Comparison of ENCODE assay signal across 8 mouse cellular contexts in the genomic region with DNA sequence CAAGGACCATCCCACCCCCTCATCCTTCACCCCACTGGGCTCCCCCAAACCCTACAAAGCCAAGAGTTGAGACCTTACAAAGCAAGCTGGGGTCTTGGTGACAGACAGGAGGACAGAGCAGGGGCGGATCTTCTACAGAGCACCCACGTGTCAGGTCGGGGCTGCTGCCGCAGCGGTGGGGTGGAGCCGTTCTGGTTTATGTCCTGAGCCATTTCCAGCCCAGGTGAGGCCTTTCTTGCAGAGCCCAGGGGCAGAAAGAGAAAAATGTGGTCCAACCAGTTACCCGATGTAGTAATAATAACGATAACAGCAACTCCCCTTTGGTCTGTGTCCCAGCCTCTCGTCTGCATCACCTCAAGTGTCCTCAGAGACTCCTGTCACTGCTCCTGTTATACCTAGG.
DNase-seq lines count a peak whose midpoint lies in the region; ATAC-seq and TF ChIP-seq lines count a peak whose summit lies in the region.

No protein-coding gene starts in this region.

- H3K4me3 ChIP-seq in heart, embryonic 12.5 days, result peak overlapping the region; percentile 29
- peak overlapping the region; percentile 22; the same call in 1 of the 2 replicates for H3K4me3 ChIP-seq in forebrain, embryonic 12.5 days (replicated peaks)
- H3K4me3 ChIP-seq in kidney, postnatal 0 days (replicated peaks; ENCODE audit: low read depth, low read length), result peak overlapping the region; percentile 13; the same call in 1 of the 2 replicates
- H3K4me3 ChIP-seq in midbrain, embryonic 12.5 days, result peak overlapping the region; percentile 11

- no peak overlapping the region for H3K27ac ChIP-seq in heart, embryonic 12.5 days (ENCODE audit: poor library complexity, severe bottlenecking)
- no peak overlapping the region for H3K27ac ChIP-seq in forebrain, embryonic 12.5 days
- no peak overlapping the region for H3K27ac ChIP-seq in kidney, postnatal 0 days
- H3K27ac ChIP-seq in midbrain, embryonic 12.5 days (replicated peaks), result no peak overlapping the region

- intact Hi-C loops in left cerebral cortex, postnatal 36 days (cut with DNase I), result loop anchor here (2.0 to 5.0 kb wide), 2 partner anchors 83 to 124 kb away; no protein-coding TSS in a partner anchor

- H3K36me3 ChIP-seq in heart, embryonic 12.5 days, result no peaks in the 10 kb centered on the region
- H3K36me3 ChIP-seq in forebrain, embryonic 12.5 days (replicated peaks), result no peaks in the 10 kb centered on the region
- H3K36me3 ChIP-seq in kidney, postnatal 0 days (ENCODE audit: insufficient read depth, low read length), result no peaks in the 10 kb centered on the region
- H3K36me3 ChIP-seq in midbrain, embryonic 12.5 days, result no peaks in the 10 kb centered on the region

- DNase-seq in heart, adult 9 months (ENCODE audit: low spot score in 2 of 2), result no peak
- DNase-seq in kidney, postnatal 0 days (ENCODE audit: low spot score), result peak; percentile 35
- no peak for DNase-seq in thymus, postnatal 36 days
- no peak for DNase-seq in left cerebral cortex, postnatal 36 days (ENCODE audit: low spot score in 2 of 2)
- no peak for DNase-seq in spleen, postnatal 14 days (ENCODE audit: low spot score in 2 of 2)

- H3K9me3 ChIP-seq in heart, embryonic 12.5 days (replicated peaks), result peaks cover 6% of the 10 kb centered on the region
- H3K9me3 ChIP-seq in forebrain, embryonic 12.5 days, result no peaks in the 10 kb centered on the region
- H3K9me3 ChIP-seq in kidney, postnatal 0 days (replicated peaks; ENCODE audit: low read length), result no peaks in the 10 kb centered on the region
- H3K9me3 ChIP-seq in midbrain, embryonic 12.5 days, result 0 out of 2 replicates have a peak, but pooled peaks cover 6% of the 10 kb centered on the region

- peak overlapping the region; percentile 58 for H3K4me2 ChIP-seq in heart, embryonic 12.5 days
- H3K4me2 ChIP-seq in forebrain, embryonic 12.5 days, result peak overlapping the region; percentile 46
- peak overlapping the region; percentile 36 for H3K4me2 ChIP-seq in kidney, postnatal 0 days (ENCODE audit: low read length)
- H3K4me2 ChIP-seq in midbrain, embryonic 12.5 days (replicated peaks), result peak overlapping the region; percentile 46

- WGBS in heart, embryonic 12.5 days, result 42% methylated on average over 9 of the region's 9 CpGs
- WGBS in forebrain, embryonic 12.5 days, result 41% methylated on average over 9 of the region's 9 CpGs
- WGBS in kidney, postnatal 0 days, result 25% methylated on average over 9 of the region's 9 CpGs
- 44% methylated on average over 9 of the region's 9 CpGs for WGBS in midbrain, embryonic 12.5 days

- H3K4me1 ChIP-seq in heart, embryonic 12.5 days (replicated peaks), result peaks cover 6% of the 10 kb centered on the region; the same call in 1 of the 2 replicates
- H3K4me1 ChIP-seq in forebrain, embryonic 12.5 days, result no peaks in the 10 kb centered on the region
- H3K4me1 ChIP-seq in kidney, postnatal 0 days (replicated peaks; ENCODE audit: insufficient read depth, low read length), result peaks cover 14% of the 10 kb centered on the region
- H3K4me1 ChIP-seq in midbrain, embryonic 12.5 days, result 0 out of 2 replicates have a peak, but pooled peaks cover 5% of the 10 kb centered on the region

- peaks cover 40% of the 10 kb centered on the region for H3K27me3 ChIP-seq in heart, embryonic 12.5 days (replicated peaks)
- peaks cover 33% of the 10 kb centered on the region for H3K27me3 ChIP-seq in forebrain, embryonic 12.5 days
- no peaks in the 10 kb centered on the region for H3K27me3 ChIP-seq in kidney, postnatal 0 days (ENCODE audit: insufficient read depth, low read length)
- H3K27me3 ChIP-seq in midbrain, embryonic 12.5 days, result peaks cover 39% of the 10 kb centered on the region

- no peak overlapping the region for H3K9ac ChIP-seq in heart, embryonic 12.5 days
- no peak overlapping the region for H3K9ac ChIP-seq in forebrain, embryonic 12.5 days
- H3K9ac ChIP-seq in kidney, postnatal 0 days (ENCODE audit: low read depth, low read length), result no peak overlapping the region
- H3K9ac ChIP-seq in midbrain, embryonic 12.5 days (replicated peaks), result peak overlapping the region; percentile 16; the same call in 1 of the 2 replicates

- no peak for TF ChIP-seq CTCF in kidney, postnatal 0 days (IDR thresholded peaks at IDR 0.05; ENCODE audit: low read depth)

- ATAC-seq in heart, embryonic 12.5 days (ENCODE audit: insufficient number of reproducible peaks, low FRiP score), result no peak
- ATAC-seq in forebrain, embryonic 12.5 days (ENCODE audit: low FRiP score), result no peak
- peak; percentile 70; the same call in 1 of the 2 replicates for ATAC-seq in kidney, postnatal 0 days (replicated peaks; ENCODE audit: low FRiP score, low read depth)
- ATAC-seq in midbrain, embryonic 12.5 days (ENCODE audit: low FRiP score, low read depth), result no peak
